Mouse (Mus musculus) lung, postnatal 25 days (tissue): Measurements from ENCODE around the gene Ccdc194.
A peak's percentile ranks its signal among the peaks of the same experiment; 100 is the strongest.

Experiments
- DNase-seq: peaks from one replicate; pipeline ENCODE4 v3.0.0; 2022; ENCODE audit warnings: low spot score

Gene Ccdc194

DNA sequence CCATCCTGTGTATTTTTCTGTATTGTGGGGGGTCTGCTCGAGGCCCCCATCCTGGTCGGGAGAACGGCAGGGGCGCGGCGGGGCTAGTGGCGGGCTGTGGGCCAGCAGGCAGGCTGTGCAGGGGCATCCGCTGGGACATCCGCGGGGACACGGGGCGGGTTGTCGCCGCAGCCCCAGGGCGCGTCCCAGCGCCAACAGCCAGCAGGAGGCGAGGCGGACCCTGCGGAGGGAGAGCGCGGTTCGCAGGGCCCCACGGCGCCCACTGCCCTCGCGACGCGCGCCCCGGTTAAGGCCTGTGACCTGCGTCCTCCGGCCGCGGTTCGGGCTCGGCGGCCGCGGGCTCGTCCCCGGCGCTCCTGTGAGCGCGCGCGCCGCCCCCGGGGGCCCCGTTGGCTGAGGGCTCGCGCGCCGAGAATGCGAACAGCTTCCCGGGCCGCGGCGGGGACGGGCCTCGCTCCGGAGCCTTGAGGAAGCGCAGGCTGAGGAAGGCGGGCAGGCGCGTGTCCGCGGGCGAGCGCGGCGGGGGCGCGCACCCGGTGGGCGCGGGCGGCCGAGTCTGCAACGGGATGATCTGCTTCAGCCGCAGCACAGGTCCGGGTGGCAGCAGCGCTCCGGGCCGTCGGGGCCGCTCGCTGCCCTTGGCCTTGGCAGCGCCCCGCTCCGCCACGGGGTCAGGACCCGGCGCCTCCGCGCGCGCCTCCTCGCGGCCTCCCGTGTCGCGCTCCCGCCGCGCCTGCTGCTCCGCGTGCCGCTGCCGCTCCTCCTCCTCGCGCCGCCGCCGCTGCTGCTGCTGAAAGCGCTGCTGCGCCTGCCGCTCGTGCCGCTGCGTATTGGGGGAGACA lies 49.2 kb downstream of the Ccdc194 start:
- peak; percentile 73 for DNase-seq

DNA sequence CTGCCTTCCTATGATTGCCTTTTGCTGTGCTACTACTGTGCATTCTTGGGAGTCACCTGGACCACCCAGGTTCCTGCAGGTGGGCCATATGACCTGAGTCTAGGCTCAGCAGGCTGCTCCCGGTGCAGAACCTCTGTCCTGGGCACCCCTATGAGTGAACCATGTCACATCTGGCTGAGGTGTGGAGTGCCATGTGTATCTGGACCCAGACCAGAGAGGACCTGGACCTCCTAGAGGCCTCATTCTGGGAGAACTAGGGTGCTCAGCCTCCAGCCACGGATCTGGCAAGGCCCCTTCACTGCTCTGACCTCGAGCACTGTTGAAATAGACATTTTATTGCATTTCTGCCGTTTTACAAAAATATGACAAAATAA lies 49.8 kb downstream of the Ccdc194 start:
- DNase-seq, result no peak

DNA sequence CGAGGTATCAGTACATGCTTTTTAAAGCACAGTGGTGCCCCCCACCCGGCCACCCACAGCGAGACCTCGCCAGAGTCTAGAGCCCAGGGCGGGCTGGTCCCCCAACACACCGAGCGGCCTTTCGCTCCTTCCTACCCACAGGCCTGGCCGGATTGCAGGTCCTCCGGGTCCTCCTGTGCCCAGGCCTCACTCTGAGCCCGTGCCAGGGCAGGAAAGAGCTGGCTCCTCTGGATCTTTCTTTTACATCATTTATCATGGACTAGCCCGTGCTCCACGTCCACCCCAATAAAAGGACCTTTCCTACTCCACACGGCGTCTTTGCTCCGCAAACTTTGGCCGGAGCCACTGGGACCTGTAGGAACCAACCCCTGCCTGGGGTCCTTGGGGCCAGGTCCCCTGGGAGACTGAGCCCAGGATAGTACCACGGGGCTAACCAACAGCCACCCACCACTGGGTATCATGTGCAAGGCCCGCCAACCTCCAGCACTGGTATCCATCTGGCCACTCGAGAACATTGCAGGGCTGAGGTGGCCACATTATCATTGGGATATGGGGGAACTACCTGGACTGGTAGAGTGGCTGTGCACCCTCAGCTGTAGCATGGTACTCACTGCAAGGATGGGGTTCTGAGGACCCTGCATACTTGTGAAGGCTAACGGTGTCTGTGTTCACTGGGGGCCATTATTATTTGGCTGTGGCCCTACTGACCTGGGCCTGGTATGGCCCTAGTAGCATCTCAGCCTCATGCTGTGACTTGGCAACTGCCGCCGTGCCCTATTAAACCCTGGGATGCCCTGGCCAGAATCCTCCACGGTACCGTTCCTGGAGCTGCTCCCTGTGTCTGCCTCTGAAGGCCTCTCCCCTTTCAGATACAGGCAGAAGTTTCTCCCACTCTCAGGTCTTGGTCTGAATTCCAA lies 50.5 kb downstream of the Ccdc194 start:
- DNase-seq, result no peak

DNA sequence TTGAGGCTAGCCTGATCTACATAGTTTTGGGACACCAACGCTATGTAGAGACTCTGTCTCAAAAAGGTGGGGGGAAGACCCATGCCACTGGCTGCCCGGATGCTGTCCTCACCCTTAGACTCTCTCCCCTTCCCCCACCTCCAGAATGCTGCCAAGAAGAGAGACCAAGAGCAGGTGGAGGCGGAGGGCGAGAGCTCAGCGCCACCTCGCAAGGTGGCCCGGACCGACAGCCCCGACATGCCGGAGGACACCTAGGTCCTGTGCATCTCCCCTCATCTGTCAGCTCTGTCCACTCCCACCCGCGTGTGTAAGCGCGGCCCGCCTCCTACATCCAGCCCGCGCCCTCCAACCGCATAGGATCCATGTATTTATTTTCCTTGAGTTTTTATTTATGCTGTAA lies 51.2 kb downstream of the Ccdc194 start:
- no peak for DNase-seq

DNA sequence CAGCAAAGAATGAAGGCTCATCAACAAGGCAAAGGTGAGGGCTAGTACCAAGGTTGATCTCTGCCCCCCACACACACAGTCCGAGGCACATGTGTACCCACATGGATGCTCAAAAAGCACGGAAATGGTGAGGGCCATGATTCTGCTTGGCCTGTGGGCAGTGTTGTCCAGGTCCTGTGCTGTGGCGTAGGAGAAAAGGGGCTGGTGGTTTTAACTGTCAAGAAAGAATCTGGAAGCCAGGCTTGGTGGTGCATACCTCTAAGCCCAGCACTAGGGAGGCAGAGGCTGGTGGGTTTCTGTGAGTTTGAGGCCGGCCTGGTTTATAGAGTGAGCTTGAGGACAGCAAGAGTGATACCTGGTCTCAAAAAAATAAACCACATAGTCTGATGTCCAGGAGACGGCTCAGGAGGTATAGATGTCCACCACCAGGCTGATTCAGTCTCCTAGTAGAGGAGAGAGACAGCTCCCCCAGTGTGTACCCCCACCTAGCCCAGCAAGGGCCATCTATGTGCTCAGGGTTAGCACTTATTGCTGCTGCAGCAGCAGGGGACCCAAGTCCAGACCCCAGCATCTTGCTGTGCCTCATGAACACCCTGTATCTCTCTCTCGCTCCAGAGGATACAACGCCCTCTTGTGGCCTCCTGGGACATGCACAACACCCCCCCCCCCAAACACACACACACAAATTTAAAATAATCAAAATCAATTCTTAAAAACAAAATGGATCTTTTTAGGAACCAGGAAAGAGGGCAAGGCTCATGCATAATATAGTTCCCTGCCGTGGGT lies 52.7 kb downstream of the Ccdc194 start:
- DNase-seq, result no peak

DNA sequence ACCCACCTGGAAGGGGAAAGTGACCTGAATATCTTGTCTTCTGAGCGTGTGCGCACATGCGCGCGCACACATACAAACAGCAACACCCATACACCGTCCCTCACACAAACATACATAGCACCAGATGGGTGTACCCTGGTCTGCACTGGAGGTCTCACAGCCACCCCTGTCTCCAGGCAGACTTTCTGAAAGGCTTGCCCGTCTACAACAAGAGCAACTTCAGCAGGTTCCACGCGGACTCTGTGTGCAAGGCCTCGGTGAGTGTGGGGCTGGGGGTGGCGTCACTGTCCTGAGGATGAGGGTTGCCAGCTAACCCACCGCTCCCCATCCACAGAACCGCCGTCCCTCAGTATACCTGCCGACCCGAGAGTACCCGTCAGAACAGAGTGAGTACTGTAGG lies 53.6 kb downstream of the Ccdc194 start:
- DNase-seq, result no peak

DNA sequence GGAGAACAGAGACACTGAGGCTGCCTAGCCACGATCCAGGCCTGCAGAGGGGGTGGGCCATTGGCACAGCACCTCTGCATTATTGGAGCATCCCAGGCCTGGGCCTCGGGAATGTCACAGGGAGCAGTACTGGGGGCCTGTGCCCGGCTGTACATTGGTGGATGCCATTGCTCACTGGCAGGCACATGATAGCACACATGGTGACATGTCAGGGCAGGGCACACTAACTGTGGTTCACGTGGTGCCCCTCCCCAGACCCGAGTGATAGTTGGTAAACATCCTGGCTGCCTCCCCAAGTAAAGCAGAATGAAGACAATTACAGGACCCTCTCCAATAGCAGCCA lies 54.6 kb downstream of the Ccdc194 start:
- DNase-seq, result no peak

DNA sequence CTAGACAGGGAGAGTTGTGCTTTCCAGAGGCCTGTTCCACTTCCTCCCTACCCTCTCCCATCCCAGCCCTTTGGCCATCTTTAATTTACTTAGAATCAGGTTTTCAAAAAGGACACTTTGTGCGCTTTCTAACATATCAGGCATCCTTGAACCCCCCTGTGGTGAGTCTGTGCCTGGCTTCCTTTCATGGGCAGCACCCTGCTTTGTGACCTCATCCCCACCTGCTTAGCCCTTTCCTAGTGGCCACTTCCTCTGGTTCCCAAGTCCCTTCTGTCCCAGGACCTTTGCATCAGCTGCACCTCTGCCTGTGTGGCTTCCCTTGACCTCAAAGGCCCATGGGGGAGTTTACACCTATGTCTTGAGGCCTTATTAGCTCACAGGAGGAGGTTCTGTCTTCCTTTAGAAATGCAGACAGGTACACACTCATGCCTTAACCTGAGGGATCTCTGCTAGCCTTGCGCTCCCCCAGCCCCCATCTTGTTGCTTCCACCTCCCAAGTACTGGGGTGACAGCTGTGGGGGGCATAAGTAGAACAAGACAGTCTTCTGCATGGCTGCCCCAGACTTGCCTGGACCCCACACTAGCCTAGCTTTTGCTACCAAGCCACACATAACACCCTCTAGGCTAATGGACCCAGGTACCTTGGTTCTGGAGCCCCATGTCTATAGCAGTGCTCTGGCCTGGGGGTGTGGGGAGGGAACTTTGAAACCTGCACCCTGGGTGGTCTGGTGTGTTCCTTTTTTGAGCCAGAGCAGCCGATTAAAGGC lies 55.2 kb downstream of the Ccdc194 start:
- DNase-seq, result no peak
